ENCODE assay signal across 8 mouse cellular contexts in genomic region chr11:79252881-79253541, GRCm38 (mm10). TPM values are rescaled to one million over a fixed set of nuclear protein-coding genes. Genes with fewer than 3 reads are reported as not detected.
DNase-seq lines count a peak whose midpoint lies in the region; ATAC-seq lines count a peak whose summit lies in the region.

No protein-coding gene starts in this region.

- H3K9ac ChIP-seq in embryonic facial prominence, embryonic 12.5 days: peak overlapping the region; percentile 85
- H3K9ac ChIP-seq in hindbrain, embryonic 12.5 days: peak overlapping the region; percentile 95
- H3K9ac ChIP-seq in lung, embryonic 16.5 days (ENCODE audit: low read length): peak overlapping the region; percentile 82
- H3K9ac ChIP-seq in stomach, embryonic 14.5 days (replicated peaks; ENCODE audit: low read depth, low read length): peak overlapping the region; percentile 91

- H3K27me3 ChIP-seq in embryonic facial prominence, embryonic 12.5 days: no peaks in the 10 kb centered on the region
- H3K27me3 ChIP-seq in hindbrain, embryonic 12.5 days: peaks cover 3% of the 10 kb centered on the region; the same call in 1 of the 2 replicates
- H3K27me3 ChIP-seq in lung, embryonic 16.5 days (ENCODE audit: control insufficient read depth, insufficient read depth, low read depth, low read length): no peaks in the 10 kb centered on the region
- H3K27me3 ChIP-seq in stomach, embryonic 14.5 days (ENCODE audit: control insufficient read depth, insufficient read depth, low read length): no peaks in the 10 kb centered on the region

- DNase-seq in adrenal gland, postnatal 10 days: peak; percentile 35
- no peak for DNase-seq in adrenal gland, adult 8-10 months
- DNase-seq in urinary bladder, postnatal 25 days (ENCODE audit: low spot score): no peak

- H3K4me3 ChIP-seq in embryonic facial prominence, embryonic 12.5 days: peak overlapping the region; percentile 94
- peak overlapping the region; percentile 90 for H3K4me3 ChIP-seq in hindbrain, embryonic 12.5 days
- peak overlapping the region; percentile 70 for H3K4me3 ChIP-seq in lung, embryonic 16.5 days (ENCODE audit: low read length)
- H3K4me3 ChIP-seq in stomach, embryonic 14.5 days (ENCODE audit: low read depth, low read length): peak overlapping the region; percentile 89

- peak overlapping the region; percentile 87 for H3K4me2 ChIP-seq in embryonic facial prominence, embryonic 12.5 days (replicated peaks)
- H3K4me2 ChIP-seq in hindbrain, embryonic 12.5 days (replicated peaks): peak overlapping the region; percentile 81
- peak overlapping the region; percentile 64 for H3K4me2 ChIP-seq in lung, embryonic 16.5 days (ENCODE audit: low read depth, low read length)
- peak overlapping the region; percentile 93 for H3K4me2 ChIP-seq in stomach, embryonic 14.5 days (replicated peaks; ENCODE audit: low read depth, low read length)

- WGBS in embryonic facial prominence, embryonic 12.5 days: 19% methylated on average over 6 of the region's 6 CpGs
- WGBS in hindbrain, embryonic 12.5 days: 28% methylated on average over 6 of the region's 6 CpGs
- 2% methylated on average over 6 of the region's 6 CpGs for WGBS in lung, embryonic 16.5 days
- 7% methylated on average over 6 of the region's 6 CpGs for WGBS in stomach, embryonic 14.5 days

- peaks cover 14% of the 10 kb centered on the region for H3K4me1 ChIP-seq in embryonic facial prominence, embryonic 12.5 days
- peaks cover 22% of the 10 kb centered on the region for H3K4me1 ChIP-seq in hindbrain, embryonic 12.5 days
- peaks cover 15% of the 10 kb centered on the region for H3K4me1 ChIP-seq in lung, embryonic 16.5 days (replicated peaks; ENCODE audit: control insufficient read depth, insufficient read depth, low read length)
- peaks cover 20% of the 10 kb centered on the region for H3K4me1 ChIP-seq in stomach, embryonic 14.5 days (ENCODE audit: control insufficient read depth, insufficient read depth, low read length)

- peak; percentile 40 for ATAC-seq in CD4-positive, CD25-positive, alpha-beta regulatory T cell, adult 4 months
- ATAC-seq in embryonic facial prominence, embryonic 12.5 days (ENCODE audit: insufficient number of reproducible peaks, insufficient read depth, low FRiP score, low TSS enrichment): no peak
- no peak for ATAC-seq in hindbrain, embryonic 12.5 days (ENCODE audit: low FRiP score)
- 0 out of 2 replicates have a peak, but pooled peaks have one; percentile 18 for ATAC-seq in lung, embryonic 16.5 days (ENCODE audit: low read depth)
- ATAC-seq in stomach, embryonic 14.5 days (ENCODE audit: insufficient number of reproducible peaks, insufficient read depth, low FRiP score, low read depth): no peak

- H3K27ac ChIP-seq in embryonic facial prominence, embryonic 12.5 days: no peak overlapping the region; the same call in 1 of the 2 replicates
- H3K27ac ChIP-seq in hindbrain, embryonic 12.5 days: peak overlapping the region; percentile 98; the same call in 1 of the 2 replicates
- H3K27ac ChIP-seq in lung, embryonic 16.5 days (ENCODE audit: low read length): peak overlapping the region; percentile 86
- H3K27ac ChIP-seq in stomach, embryonic 14.5 days (ENCODE audit: low read length): peak overlapping the region; percentile 95; the same call in 1 of the 2 replicates

- H3K36me3 ChIP-seq in embryonic facial prominence, embryonic 12.5 days: peaks cover 23% of the 10 kb centered on the region
- peaks cover 26% of the 10 kb centered on the region for H3K36me3 ChIP-seq in hindbrain, embryonic 12.5 days
- H3K36me3 ChIP-seq in lung, embryonic 16.5 days (ENCODE audit: control insufficient read depth, insufficient read depth, low read length): peaks cover 21% of the 10 kb centered on the region
- H3K36me3 ChIP-seq in stomach, embryonic 14.5 days (ENCODE audit: control insufficient read depth, insufficient read depth, low read length): peaks cover 20% of the 10 kb centered on the region

- H3K9me3 ChIP-seq in embryonic facial prominence, embryonic 12.5 days: no peaks in the 10 kb centered on the region
- no peaks in the 10 kb centered on the region for H3K9me3 ChIP-seq in hindbrain, embryonic 12.5 days (replicated peaks)
- H3K9me3 ChIP-seq in lung, embryonic 16.5 days (ENCODE audit: control insufficient read depth, low read length): no peaks in the 10 kb centered on the region
- H3K9me3 ChIP-seq in stomach, embryonic 14.5 days (ENCODE audit: control insufficient read depth, low read depth, low read length): no peaks in the 10 kb centered on the region

RNA-seq across cellular contexts. Expression of gene Wsb1, which starts 1.5 kb away (rescaled TPM):
- total RNA-seq in adrenal gland, postnatal 10 days (2021): 10 to 100 TPM; 50.3 to 68.1 TPM
- 10 to 100 TPM; 37.7 to 96.3 (median 62.2) TPM for total RNA-seq in adrenal gland, adult 8-10 months (2022)
- 10 to 100 TPM; 79.7 to 89.4 TPM for polyA plus RNA-seq in CD4-positive, CD25-positive, alpha-beta regulatory T cell, adult 4 months (2017; shearing (Covaris generic))
- 480 and 498 TPM in 2 replicates for polyA plus RNA-seq in embryonic facial prominence, embryonic 12.5 days (2016; fragmentation: Nextera tagmentation; extraction: Ambion mirVana)
- polyA plus RNA-seq in hindbrain, embryonic 12.5 days (2016; fragmentation: Nextera tagmentation; extraction: Ambion mirVana): 552 and 643 TPM in 2 replicates
- 208 and 222 TPM in 2 replicates for polyA plus RNA-seq in lung, embryonic 16.5 days (2015; fragmentation: Nextera tagmentation; extraction: Ambion mirVana)
- polyA plus RNA-seq in stomach, embryonic 14.5 days (2014; fragmentation: Nextera tagmentation; extraction: Ambion mirVana): 302 and 323 TPM in 2 replicates

RNA-seq across cellular contexts. Expression of gene Gm9964, which starts 43.7 kb away (rescaled TPM):
- total RNA-seq in adrenal gland, postnatal 10 days (2021): not detected
- total RNA-seq in adrenal gland, adult 8-10 months (2022): not detected
- polyA plus RNA-seq in CD4-positive, CD25-positive, alpha-beta regulatory T cell, adult 4 months (2017; shearing (Covaris generic)): not detected
- not detected in 2 replicates for polyA plus RNA-seq in embryonic facial prominence, embryonic 12.5 days (2016; fragmentation: Nextera tagmentation; extraction: Ambion mirVana)
- not detected in 2 replicates for polyA plus RNA-seq in hindbrain, embryonic 12.5 days (2016; fragmentation: Nextera tagmentation; extraction: Ambion mirVana)
- polyA plus RNA-seq in lung, embryonic 16.5 days (2015; fragmentation: Nextera tagmentation; extraction: Ambion mirVana): not detected in 2 replicates
- not detected in 2 replicates for polyA plus RNA-seq in stomach, embryonic 14.5 days (2014; fragmentation: Nextera tagmentation; extraction: Ambion mirVana)

Comparison
In these comparisons a context has a peak if more than half of its experiments do, and no peak if none do; other contexts are left out.
1. ATAC-seq: peak in CD4-positive, CD25-positive, alpha-beta regulatory T cell, adult 4 months (single experiment) and lung, embryonic 16.5 days (single experiment); none in embryonic facial prominence, embryonic 12.5 days (single experiment), hindbrain, embryonic 12.5 days (single experiment) and stomach, embryonic 14.5 days (single experiment).
2. Peak in every context shown above with its lines, with median percentiles within 50 percentile points of each other: H3K4me2 ChIP-seq, H3K4me3 ChIP-seq and H3K9ac ChIP-seq.